Mouse (Mus musculus): ENCODE measurements around the gene Atn1.

GRCm38 (mm10) chr6:124767920-124768703 is 11.8 kb upstream of the Atn1 start:
- TF ChIP-seq CTCF (IDR thresholded peaks at IDR 0.05) (no peak), EP300 (IDR thresholded peaks at IDR 0.05) (no peak)
